Mouse (Mus musculus) liver, postnatal 0 days (tissue): ENCODE measurements at regions not wholly inside any gene's neighbourhood (a gene's known extent, or its start where the extent isn't known, plus 50 kb on each side); places are given as distances from the start of the nearest gene placed in this dataset.

Experiments
- ATAC-seq: fragments of 200-750 bp; cut with Nextera tagmentation; 2 replicates; pipeline ENCODE4 v1.8.0; 2017; ENCODE audit warnings: mild to moderate bottlenecking, moderate library complexity
- DNase-seq: peaks from one replicate; pipeline ENCODE4 v3.0.0-alpha.2; 2016
- H3K27ac ChIP-seq: fragments of 300-500 bp; sonication (generic); 2 replicates; pipeline ENCODE4 v1.5.1; 2014; ENCODE audit warnings: antibody characterized with exemption, moderate library complexity, mild to moderate bottlenecking, low read depth
- H3K27me3 ChIP-seq: fragments of 300-500 bp; sonication (generic); 2 replicates; pipeline ENCODE4 v1.6.1; 2014; ENCODE audit warnings: low read length, control low read depth, mixed read lengths; ENCODE audit not compliant: insufficient read depth
- H3K36me3 ChIP-seq: fragments of 300-500 bp; sonication (generic); replicated peaks from 2 replicates; pipeline ENCODE4 v1.6.1; 2014; ENCODE audit warnings: mild to moderate bottlenecking, control low read depth, low read length, moderate library complexity, mixed read lengths; ENCODE audit not compliant: insufficient read depth
- H3K4me1 ChIP-seq: fragments of 300-500 bp; sonication (generic); 2 replicates; pipeline ENCODE4 v1.6.1; 2014; ENCODE audit warnings: antibody characterized with exemption, mild to moderate bottlenecking, control low read depth; ENCODE audit not compliant: insufficient read depth
- H3K4me2 ChIP-seq: fragments of 300-500 bp; sonication (generic); 2 replicates; pipeline ENCODE4 v1.6.1; 2014; ENCODE audit warnings: low read depth, mild to moderate bottlenecking, low read length, moderate library complexity, mixed read lengths
- H3K4me3 ChIP-seq: fragments of 300-500 bp; sonication (generic); 2 replicates; pipeline ENCODE4 v1.5.1; 2014; ENCODE audit warnings: low read depth, low read length
- H3K9ac ChIP-seq: fragments of 300-500 bp; sonication (generic); replicated peaks from 2 replicates; pipeline ENCODE4 v1.6.1; 2014; ENCODE audit warnings: mild to moderate bottlenecking, moderate library complexity
- H3K9me3 ChIP-seq: fragments of 300-500 bp; sonication (generic); 2 replicates; pipeline ENCODE4 v1.6.1; 2016; ENCODE audit warnings: mild to moderate bottlenecking, control low read depth, low read length, mixed read lengths
- CTCF ChIP-seq: sonication (generic); IDR thresholded peaks from 2 replicates; pipeline ENCODE4 v1.5.1; 2016; ENCODE audit warnings: antibody characterized with exemption, low read depth
- EP300 ChIP-seq: IDR thresholded peaks from 2 replicates; pipeline ENCODE4 v1.6.1; 2016; ENCODE audit warnings: antibody characterized with exemption, low read depth, mild to moderate bottlenecking
- WGBS: fragments of 180-500 bp; shearing (Covaris S2); extraction: QIAGEN DNeasy Blood & Tissue Kit; methylation state at CpG from one replicate; pipeline ENCODE4 v1.1.7; 2014; ENCODE audit not compliant: insufficient replicate concordance; 5-methylcytosine and 5-hydroxymethylcytosine counted together

DNA sequence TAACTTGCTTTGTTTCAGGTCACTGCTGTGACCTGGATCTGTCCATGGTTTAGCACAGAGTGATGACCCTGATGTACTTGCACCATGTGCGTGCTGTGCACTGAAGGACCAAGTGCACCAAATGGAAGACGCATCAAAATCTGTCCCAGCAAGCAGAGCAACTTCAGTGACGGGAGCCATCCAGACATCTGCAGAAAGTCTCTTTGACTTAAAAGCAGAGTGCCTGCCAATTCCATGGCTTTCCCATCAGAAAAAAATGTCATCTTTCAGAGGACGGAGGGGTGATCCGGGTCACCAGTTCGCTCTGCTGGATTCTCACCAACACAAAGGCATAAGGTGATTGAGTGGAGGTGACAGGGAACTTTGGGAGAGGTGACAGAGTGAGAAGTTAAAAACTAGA is 351.4 kb downstream of the Dhx35 start:
- ATAC-seq (no peak), DNase-seq (no peak)
- 81% methylated on average over 6 of the region's 6 CpGs for WGBS
- Histone ChIP-seq H3K9ac (no peak overlapping the region), H3K36me3 (no peaks in the 10 kb centered on the region), H3K9me3 (no peaks in the 10 kb centered on the region), H3K4me2 (no peak overlapping the region), H3K4me3 (no peak overlapping the region), H3K27me3 (no peaks in the 10 kb centered on the region), H3K27ac (no peak overlapping the region), H3K4me1 (no peaks in the 10 kb centered on the region)
- TF ChIP-seq EP300 (no peak), CTCF (no peak)

DNA sequence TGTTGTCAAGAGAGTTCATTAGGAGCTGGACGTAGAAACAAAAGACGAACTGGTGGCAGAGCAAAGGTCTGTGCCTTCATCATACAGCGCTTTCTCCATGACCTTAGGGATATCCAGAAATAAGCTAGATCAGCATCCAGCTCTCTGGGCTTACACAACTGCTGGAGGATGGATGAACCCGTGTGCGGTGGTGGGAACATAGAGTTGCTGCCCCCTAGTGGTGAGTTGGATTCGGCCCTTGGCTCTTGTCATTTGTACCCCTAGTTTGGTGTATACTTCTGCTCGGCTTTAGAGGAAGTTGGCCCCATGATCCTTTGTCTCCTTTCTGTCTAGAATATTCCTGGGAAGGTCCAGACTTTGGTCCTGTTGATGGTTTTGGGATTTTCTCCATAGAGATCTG is 369.4 kb downstream of the Dhx35 start:
- Histone ChIP-seq H3K27me3 (no peaks in the 10 kb centered on the region), H3K9me3 (no peaks in the 10 kb centered on the region), H3K4me1 (no peaks in the 10 kb centered on the region), H3K4me2 (no peak overlapping the region), H3K9ac (no peak overlapping the region), H3K27ac (no peak overlapping the region), H3K4me3 (no peak overlapping the region), H3K36me3 (no peaks in the 10 kb centered on the region)
- 40% methylated on average over 7 of the region's 7 CpGs for WGBS
- ATAC-seq (no peak), DNase-seq (peak; percentile 45)
- TF ChIP-seq EP300, result no peak
- peak; percentile 76 for TF ChIP-seq CTCF

DNA sequence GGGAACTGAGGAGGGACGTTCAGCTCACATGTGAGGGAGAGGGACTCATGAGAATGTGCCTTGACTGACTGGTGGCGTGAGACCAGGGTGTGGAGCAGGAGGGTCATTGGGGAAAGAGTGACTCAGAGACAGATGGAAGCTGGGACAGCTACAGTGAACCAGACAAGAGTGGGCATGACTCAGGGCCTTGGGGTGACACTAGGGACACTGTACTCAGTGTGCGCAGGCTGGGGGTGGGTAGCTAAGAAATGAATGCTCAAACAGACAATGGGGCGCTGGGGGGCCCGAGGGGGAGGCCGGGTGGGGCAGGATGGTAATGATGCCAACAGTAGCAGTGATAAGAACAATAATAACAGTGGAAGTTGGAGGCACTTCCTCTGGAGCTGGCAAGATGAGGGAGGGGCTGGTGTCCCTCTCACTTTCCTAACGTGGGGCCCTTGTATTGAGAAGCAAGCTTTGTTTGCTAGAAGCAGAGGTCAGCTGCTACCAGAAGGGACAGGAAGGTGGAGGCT is 374.0 kb downstream of the Dhx35 start:
- ATAC-seq, result no peak
- Histone ChIP-seq H3K9me3 (no peaks in the 10 kb centered on the region), H3K4me3 (no peak overlapping the region), H3K27ac (no peak overlapping the region), H3K9ac (no peak overlapping the region), H3K4me1 (no peaks in the 10 kb centered on the region), H3K36me3 (no peaks in the 10 kb centered on the region), H3K27me3 (no peaks in the 10 kb centered on the region), H3K4me2 (no peak overlapping the region)
- WGBS, result 40% methylated on average over 7 of the region's 7 CpGs
- DNase-seq, result no peak
- TF ChIP-seq CTCF (no peak), EP300 (no peak)

DNA sequence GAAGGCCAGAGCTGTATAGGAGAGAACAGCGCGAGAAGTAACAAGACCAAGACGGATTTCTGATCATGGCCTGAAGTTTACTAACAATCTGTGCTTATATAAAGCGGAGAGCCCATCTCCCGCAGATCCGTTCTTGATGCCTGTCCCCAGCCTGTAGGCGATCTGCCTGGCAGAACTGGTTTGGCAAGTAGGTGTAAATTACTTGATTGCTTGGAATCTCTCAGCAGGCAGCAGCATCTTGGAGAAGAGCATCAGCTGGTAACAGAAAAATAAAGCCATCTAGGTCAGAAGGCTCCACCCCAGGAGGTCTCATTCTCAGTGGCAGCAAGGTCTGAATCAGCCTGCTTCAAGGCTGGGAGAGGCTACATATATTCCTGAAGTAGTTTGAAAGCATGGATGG is 401.5 kb downstream of the Dhx35 start:
- no peak overlapping the region for H3K9ac ChIP-seq
- H3K9me3 ChIP-seq, result no peaks in the 10 kb centered on the region
- no peaks in the 10 kb centered on the region for H3K4me1 ChIP-seq
- H3K27ac ChIP-seq, result no peak overlapping the region
- TF ChIP-seq EP300 (no peak), CTCF (no peak)
- DNase-seq (no peak), ATAC-seq (no peak)
- H3K4me2 ChIP-seq, result no peak overlapping the region
- 32% methylated on average over 7 of the region's 7 CpGs for WGBS
- H3K36me3 ChIP-seq, result no peaks in the 10 kb centered on the region
- H3K27me3 ChIP-seq, result no peaks in the 10 kb centered on the region
- H3K4me3 ChIP-seq, result no peak overlapping the region

DNA sequence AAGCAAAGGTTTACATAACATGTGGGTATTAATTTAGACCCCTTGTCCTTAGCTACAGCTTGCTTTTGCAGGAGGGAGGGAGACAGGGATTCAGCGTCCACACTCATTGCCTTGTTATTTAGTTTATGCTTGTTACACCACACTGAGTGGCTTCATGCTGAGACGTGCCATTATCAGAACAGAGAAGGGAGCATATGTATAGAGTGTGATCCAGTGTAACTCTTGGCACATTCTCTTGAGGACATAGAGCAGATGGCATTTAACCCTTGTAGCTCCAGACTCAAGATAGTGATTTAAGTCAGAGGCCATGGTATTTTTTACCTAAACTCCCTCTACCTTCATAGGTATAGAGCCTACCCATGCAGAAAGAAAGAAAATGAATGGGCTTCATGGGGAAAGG is 437.7 kb downstream of the Dhx35 start:
- 58% methylated on average over 2 of the region's 2 CpGs for WGBS
- no peaks in the 10 kb centered on the region for H3K36me3 ChIP-seq
- ATAC-seq, result no peak
- H3K4me2 ChIP-seq, result no peak overlapping the region
- no peaks in the 10 kb centered on the region for H3K9me3 ChIP-seq
- no peaks in the 10 kb centered on the region for H3K4me1 ChIP-seq
- no peak overlapping the region for H3K4me3 ChIP-seq
- H3K9ac ChIP-seq, result no peak overlapping the region
- H3K27ac ChIP-seq, result no peak overlapping the region
- TF ChIP-seq CTCF (no peak), EP300 (no peak)
- H3K27me3 ChIP-seq, result no peaks in the 10 kb centered on the region
- no peak for DNase-seq

DNA sequence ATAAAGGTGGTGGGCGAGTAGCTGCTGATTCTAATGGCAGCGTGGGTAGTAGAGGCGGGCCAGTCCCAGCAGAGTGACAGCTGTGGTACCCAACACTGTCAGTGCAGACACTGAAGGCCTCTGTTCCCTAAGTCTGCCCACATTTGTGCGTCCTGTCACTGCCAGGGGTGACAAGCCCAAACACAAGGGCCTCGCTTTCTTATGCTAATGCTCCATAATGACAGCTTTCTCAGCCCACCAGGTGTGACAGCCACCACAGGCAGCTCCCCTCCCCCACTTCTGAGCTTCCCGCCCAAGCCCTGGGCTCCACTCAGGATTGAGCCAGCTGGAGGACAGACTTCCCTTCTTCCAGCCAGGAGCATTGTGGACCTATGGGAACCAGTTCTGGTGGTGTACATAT is 440.4 kb downstream of the Dhx35 start:
- 39% methylated on average over 6 of the region's 6 CpGs for WGBS
- DNase-seq, result no peak
- Histone ChIP-seq H3K4me3 (no peak overlapping the region), H3K9me3 (no peaks in the 10 kb centered on the region), H3K27me3 (no peaks in the 10 kb centered on the region), H3K4me2 (no peak overlapping the region), H3K9ac (no peak overlapping the region), H3K27ac (no peak overlapping the region), H3K36me3 (no peaks in the 10 kb centered on the region), H3K4me1 (no peaks in the 10 kb centered on the region)
- TF ChIP-seq CTCF, result no peak
- TF ChIP-seq EP300, result no peak
- ATAC-seq, result no peak

DNA sequence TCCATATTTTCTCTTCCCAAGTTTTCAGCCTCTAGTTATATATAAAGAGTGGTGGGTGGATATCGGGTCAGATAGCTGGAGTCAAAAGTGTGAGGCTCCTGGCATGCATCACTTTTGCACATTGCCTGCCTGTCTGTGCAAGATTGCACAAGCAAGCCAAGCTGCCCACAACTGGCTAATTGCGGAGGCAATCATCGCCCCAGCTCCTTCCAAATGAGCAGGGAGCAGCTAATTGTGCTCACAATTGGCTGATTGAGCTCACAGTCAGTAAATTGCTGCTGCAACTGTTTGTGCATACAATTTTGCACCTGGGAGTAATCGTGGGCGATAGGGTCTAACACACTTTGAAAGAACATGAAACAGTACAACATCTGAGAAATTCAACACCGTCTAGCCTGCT is 455.5 kb downstream of the Dhx35 start:
- DNase-seq (no peak), ATAC-seq (no peak)
- 81% methylated on average over 6 of the region's 6 CpGs for WGBS
- Histone ChIP-seq H3K9ac (no peak overlapping the region), H3K4me1 (no peaks in the 10 kb centered on the region), H3K4me3 (no peak overlapping the region), H3K9me3 (no peaks in the 10 kb centered on the region), H3K27ac (no peak overlapping the region), H3K36me3 (no peaks in the 10 kb centered on the region), H3K27me3 (no peaks in the 10 kb centered on the region), H3K4me2 (no peak overlapping the region)
- TF ChIP-seq CTCF (no peak), EP300 (no peak)
